Mouse (Mus musculus): ENCODE results near the gene Dis3l2. TPM values are rescaled to one million over a fixed set of nuclear protein-coding genes. Genes with fewer than 3 reads are reported as not detected.

Gene Dis3l2
- polyA plus RNA-seq, 1 experiment from 2014 or later: 19.0 TPM

DNA sequence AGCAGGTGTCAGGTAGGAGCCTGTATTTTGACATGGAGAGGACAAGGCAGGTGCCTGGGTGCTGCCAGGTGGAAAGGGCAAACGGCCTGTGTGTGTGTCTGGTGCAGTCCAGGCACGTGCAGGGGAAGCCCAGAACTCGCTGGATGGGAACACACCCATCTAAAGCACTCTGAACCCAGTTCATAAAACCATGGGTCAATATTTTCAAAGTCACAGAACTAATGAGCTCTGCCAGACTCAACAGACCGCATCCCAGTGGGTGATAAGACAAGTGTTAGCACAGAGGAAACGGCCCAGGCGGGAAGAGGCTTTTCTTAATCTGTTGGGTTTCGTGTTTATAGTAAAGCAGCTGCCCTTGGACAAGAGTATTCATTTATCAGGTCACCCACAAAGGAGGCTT is 328.9 kb downstream of the Dis3l2 start:
- H3K4me2 ChIP-seq (ENCODE audit: low read depth, low read length): no peak overlapping the region
- no peak overlapping the region for H3K4me3 ChIP-seq (ENCODE audit: low read length)
- no peak overlapping the region for H3K27ac ChIP-seq (ENCODE audit: low read length)
- H3K36me3 ChIP-seq (ENCODE audit: control insufficient read depth, insufficient read depth, low read length): no peaks in the 10 kb centered on the region
- H3K9ac ChIP-seq (ENCODE audit: low read depth, low read length): no peak overlapping the region
- H3K27me3 ChIP-seq (replicated peaks; ENCODE audit: control insufficient read depth, insufficient read depth, low read length): no peaks in the 10 kb centered on the region
- 29% methylated on average over 7 of the region's 7 CpGs for WGBS
- H3K4me1 ChIP-seq (ENCODE audit: control insufficient read depth, insufficient read depth, low read length): peaks cover 31% of the 10 kb centered on the region
- peak; percentile 57 for ATAC-seq
- H3K9me3 ChIP-seq (ENCODE audit: control insufficient read depth, low read length): no peaks in the 10 kb centered on the region

DNA sequence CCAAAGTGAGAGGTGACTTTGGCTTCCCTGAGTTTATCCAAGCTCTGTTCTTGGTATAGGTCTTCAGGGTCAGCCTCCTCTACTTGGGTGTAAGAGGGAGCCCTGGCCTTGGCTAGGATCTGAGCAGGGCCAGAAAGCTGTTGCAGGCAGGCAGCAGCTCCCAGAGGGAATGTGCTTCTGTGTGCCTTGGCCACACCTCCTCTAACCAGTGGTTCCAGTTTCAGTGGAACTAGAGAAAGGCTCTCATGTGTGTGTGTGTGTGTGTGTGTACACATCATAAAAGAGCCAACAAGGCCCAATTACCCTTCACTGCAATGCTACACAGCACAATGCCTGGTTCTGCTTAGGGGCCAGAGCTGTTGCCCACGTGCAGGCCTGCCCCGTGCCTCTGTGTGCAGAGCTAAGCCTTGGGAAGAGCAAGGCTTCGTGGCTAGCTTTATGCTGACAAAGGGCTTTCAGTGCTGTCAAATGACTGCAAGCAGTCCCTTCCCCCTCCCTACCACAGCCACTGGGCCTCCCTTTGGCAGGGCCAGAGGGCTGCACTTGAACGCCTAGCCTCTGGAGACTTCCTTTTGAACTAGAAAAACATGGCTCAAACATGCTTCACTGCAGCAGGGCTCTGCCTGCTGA is 332.0 kb downstream of the Dis3l2 start:
- 8% methylated on average over 4 of the region's 4 CpGs for WGBS
- peak; percentile 88 for ATAC-seq
- Histone ChIP-seq H3K4me1 (ENCODE audit: control insufficient read depth, insufficient read depth, low read length) (peaks cover 31% of the 10 kb centered on the region), H3K27ac (ENCODE audit: low read length) (peak overlapping the region; percentile 90), H3K9me3 (ENCODE audit: control insufficient read depth, low read length) (no peaks in the 10 kb centered on the region), H3K36me3 (ENCODE audit: control insufficient read depth, insufficient read depth, low read length) (no peaks in the 10 kb centered on the region), H3K4me3 (ENCODE audit: low read length) (no peak overlapping the region), H3K9ac (ENCODE audit: low read depth, low read length) (peak overlapping the region; percentile 59), H3K4me2 (ENCODE audit: low read depth, low read length) (no peak overlapping the region), H3K27me3 (replicated peaks; ENCODE audit: control insufficient read depth, insufficient read depth, low read length) (no peaks in the 10 kb centered on the region)

DNA sequence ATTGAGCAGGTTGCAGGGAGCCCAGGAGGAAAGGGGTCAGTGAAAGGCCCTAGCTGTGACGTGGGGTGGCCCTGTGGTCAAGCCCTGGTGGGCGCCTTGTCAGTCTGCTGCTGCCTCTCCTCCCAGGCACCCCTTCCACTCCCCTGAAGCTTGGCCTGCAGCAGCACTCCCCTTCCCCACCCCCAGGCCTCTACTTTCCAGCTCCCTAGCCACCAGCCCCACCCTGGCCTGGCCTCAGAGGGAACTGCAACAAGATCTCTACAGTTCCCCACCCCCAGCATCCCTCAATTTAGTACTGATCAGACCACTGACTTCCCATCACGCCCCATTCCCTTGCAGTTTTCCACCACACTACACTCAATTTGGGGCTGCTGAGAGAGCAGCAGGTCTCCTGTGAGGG is 332.7 kb downstream of the Dis3l2 start:
- Histone ChIP-seq H3K36me3 (ENCODE audit: control insufficient read depth, insufficient read depth, low read length) (no peaks in the 10 kb centered on the region), H3K27me3 (replicated peaks; ENCODE audit: control insufficient read depth, insufficient read depth, low read length) (no peaks in the 10 kb centered on the region), H3K9ac (ENCODE audit: low read depth, low read length) (peak overlapping the region; percentile 59), H3K4me3 (ENCODE audit: low read length) (no peak overlapping the region), H3K9me3 (ENCODE audit: control insufficient read depth, low read length) (no peaks in the 10 kb centered on the region), H3K27ac (ENCODE audit: low read length) (peak overlapping the region; percentile 90), H3K4me1 (ENCODE audit: control insufficient read depth, insufficient read depth, low read length) (peaks cover 31% of the 10 kb centered on the region), H3K4me2 (ENCODE audit: low read depth, low read length) (no peak overlapping the region)
- 63% methylated on average over 3 of the region's 3 CpGs for WGBS
- peak; percentile 10; the same call in 1 of the 2 replicates for ATAC-seq

DNA sequence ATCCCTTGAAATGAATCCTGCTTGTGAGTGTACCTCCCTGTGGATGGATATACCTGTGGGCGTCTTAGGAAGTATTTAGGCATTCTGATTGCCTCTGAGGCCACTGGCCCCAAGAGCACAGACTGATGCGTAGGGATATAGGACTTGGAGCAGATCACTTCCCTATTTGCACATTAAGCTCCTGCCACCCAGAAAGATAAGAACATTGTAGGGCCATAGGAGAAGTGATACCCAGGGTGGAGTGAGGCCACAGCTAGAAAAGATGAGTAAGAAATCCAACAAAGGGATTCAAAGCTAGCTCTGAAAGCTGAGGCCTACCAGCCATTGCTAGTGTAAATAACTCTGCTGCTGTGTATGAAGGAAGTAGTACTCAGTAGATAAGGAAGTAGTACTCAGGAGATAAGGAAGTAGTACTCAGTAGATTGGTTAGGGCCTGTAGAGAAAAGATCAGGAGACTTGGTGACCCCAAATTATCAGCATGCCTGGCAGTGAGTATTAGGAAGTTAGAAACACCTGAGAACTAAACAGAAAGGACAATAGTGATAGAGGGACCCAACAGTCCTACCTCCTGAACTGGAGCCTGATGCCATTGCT is 335.0 kb downstream of the Dis3l2 start:
- Histone ChIP-seq H3K4me2 (ENCODE audit: low read depth, low read length) (no peak overlapping the region), H3K4me3 (ENCODE audit: low read length) (no peak overlapping the region), H3K9me3 (ENCODE audit: control insufficient read depth, low read length) (no peaks in the 10 kb centered on the region), H3K27ac (ENCODE audit: low read length) (no peak overlapping the region), H3K27me3 (replicated peaks; ENCODE audit: control insufficient read depth, insufficient read depth, low read length) (no peaks in the 10 kb centered on the region), H3K9ac (ENCODE audit: low read depth, low read length) (no peak overlapping the region), H3K4me1 (ENCODE audit: control insufficient read depth, insufficient read depth, low read length) (peaks cover 23% of the 10 kb centered on the region), H3K36me3 (ENCODE audit: control insufficient read depth, insufficient read depth, low read length) (no peaks in the 10 kb centered on the region)
- no peak for ATAC-seq
- WGBS: 84% methylated on average over 2 of the region's 2 CpGs

DNA sequence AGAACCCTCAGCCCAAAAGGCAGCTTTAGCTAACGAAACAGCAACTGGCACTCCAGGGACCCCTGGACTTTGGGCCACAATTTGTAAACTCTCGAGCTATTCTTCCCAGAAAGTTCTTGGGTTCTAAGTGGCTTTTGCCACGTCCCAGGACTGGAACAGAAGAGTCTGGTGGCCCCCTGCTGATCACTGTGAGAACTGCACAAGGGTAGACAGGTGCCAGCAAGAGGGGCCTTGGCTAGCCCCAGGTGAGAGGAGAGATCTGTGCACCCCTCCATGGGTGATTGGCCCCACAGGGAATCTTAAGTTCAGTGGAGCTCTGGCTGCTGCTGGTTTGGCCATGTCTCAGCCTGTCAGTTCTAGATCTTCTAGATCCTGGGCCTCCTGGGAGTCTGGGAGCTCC is 337.5 kb downstream of the Dis3l2 start:
- no peak for ATAC-seq
- H3K4me3 ChIP-seq (ENCODE audit: low read length): no peak overlapping the region
- 20% methylated on average over 3 of the region's 3 CpGs for WGBS

DNA sequence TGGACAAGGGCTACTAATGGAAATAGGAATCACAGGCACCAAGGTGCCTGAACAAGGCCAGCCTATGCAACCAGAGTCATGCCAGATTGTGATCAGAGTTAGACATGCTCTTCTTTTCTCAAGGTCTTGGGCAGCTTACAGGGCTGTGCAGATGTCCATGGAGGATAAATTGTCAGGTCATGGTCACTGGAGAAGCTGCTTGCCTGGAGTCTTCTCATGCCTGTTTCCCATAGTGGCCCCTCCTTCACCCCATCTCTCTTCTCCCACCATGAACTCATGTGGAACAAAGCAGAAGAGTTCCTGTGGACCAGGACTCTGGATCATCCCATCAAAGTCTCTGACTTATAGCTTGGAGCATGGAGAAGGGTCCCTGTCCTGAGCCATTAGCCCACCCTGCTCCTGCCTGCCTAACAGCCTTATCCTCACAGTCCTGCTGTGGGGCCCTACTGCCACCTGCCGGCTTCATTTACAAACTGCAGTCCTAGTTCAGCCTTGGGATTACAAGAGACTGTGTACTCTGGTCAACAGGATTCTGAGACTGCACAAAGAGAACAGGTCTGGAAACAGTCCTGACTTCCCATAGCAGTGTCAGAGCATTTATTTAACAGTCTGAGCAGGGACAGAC is 338.3 kb downstream of the Dis3l2 start:
- Histone ChIP-seq H3K36me3 (ENCODE audit: control insufficient read depth, insufficient read depth, low read length) (no peaks in the 10 kb centered on the region), H3K27me3 (replicated peaks; ENCODE audit: control insufficient read depth, insufficient read depth, low read length) (no peaks in the 10 kb centered on the region), H3K4me3 (ENCODE audit: low read length) (no peak overlapping the region), H3K9ac (ENCODE audit: low read depth, low read length) (no peak overlapping the region), H3K4me1 (ENCODE audit: control insufficient read depth, insufficient read depth, low read length) (no peaks in the 10 kb centered on the region), H3K27ac (ENCODE audit: low read length) (no peak overlapping the region), H3K9me3 (ENCODE audit: control insufficient read depth, low read length) (no peaks in the 10 kb centered on the region), H3K4me2 (ENCODE audit: low read depth, low read length) (no peak overlapping the region)
- WGBS: 0% methylated on average over 1 of the region's 1 CpGs
- peak; percentile 27; the same call in 1 of the 2 replicates for ATAC-seq

More for the DNA sequence above, 337.5 kb downstream of the Dis3l2 start:
- Histone ChIP-seq H3K27me3 (replicated peaks; ENCODE audit: control insufficient read depth, insufficient read depth, low read length) (no peaks in the 10 kb centered on the region), H3K9me3 (ENCODE audit: control insufficient read depth, low read length) (no peaks in the 10 kb centered on the region), H3K4me1 (ENCODE audit: control insufficient read depth, insufficient read depth, low read length) (peaks cover 5% of the 10 kb centered on the region), H3K4me2 (ENCODE audit: low read depth, low read length) (no peak overlapping the region), H3K36me3 (ENCODE audit: control insufficient read depth, insufficient read depth, low read length) (no peaks in the 10 kb centered on the region), H3K27ac (ENCODE audit: low read length) (no peak overlapping the region), H3K9ac (ENCODE audit: low read depth, low read length) (no peak overlapping the region)

DNA sequence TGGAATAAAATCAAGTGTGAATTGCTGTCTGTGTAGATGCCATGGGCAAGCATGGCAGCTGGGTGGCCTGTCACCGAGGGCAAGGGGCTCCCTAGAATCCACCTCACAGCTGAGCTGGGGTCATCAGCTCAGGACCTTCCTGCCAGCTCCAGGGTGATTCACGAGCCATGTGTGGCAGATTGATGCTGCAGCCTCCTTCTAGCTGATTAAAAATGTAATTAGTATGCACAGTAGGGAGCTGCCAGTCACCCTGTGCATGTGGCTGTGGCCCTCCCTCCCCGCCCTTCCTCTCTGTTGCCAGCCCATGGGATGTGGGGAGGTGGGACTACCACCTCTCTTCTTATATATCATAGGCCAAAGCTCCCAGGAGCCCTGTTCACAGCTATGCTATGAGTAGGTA is 346.5 kb downstream of the Dis3l2 start:
- Histone ChIP-seq H3K9me3 (ENCODE audit: control insufficient read depth, low read length) (no peaks in the 10 kb centered on the region), H3K4me1 (ENCODE audit: control insufficient read depth, insufficient read depth, low read length) (no peaks in the 10 kb centered on the region), H3K27ac (ENCODE audit: low read length) (no peak overlapping the region), H3K4me3 (ENCODE audit: low read length) (no peak overlapping the region), H3K9ac (ENCODE audit: low read depth, low read length) (no peak overlapping the region), H3K27me3 (replicated peaks; ENCODE audit: control insufficient read depth, insufficient read depth, low read length) (no peaks in the 10 kb centered on the region), H3K36me3 (ENCODE audit: control insufficient read depth, insufficient read depth, low read length) (no peaks in the 10 kb centered on the region), H3K4me2 (ENCODE audit: low read depth, low read length) (no peak overlapping the region)
- WGBS: 74% methylated on average over 3 of the region's 3 CpGs
- no peak for ATAC-seq

DNA sequence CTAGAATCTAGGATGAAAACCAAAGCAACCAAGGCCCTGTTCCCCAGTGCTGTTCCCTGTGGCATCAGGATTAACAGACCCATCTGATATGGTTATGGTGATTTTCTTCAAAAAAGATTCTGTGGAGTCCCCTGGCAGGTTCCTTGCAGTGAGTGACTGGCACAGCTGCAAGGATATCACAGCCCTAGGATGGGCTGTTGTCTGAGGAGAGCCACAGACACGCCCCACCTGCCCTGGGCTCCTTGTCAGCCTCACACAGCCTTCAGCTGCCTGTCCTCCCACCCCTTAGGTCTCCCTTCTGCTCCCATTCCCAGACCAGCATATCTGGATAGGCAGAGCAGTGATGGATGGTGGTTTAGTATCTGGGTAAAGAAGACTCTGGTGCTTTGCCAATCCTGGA is 347.1 kb downstream of the Dis3l2 start:
- H3K9ac ChIP-seq (ENCODE audit: low read depth, low read length): no peak overlapping the region
- no peak overlapping the region for H3K27ac ChIP-seq (ENCODE audit: low read length)
- no peak overlapping the region for H3K4me3 ChIP-seq (ENCODE audit: low read length)
- H3K4me2 ChIP-seq (ENCODE audit: low read depth, low read length): no peak overlapping the region
- 71% methylated on average over 1 of the region's 1 CpGs for whole genome bisulfite sequencing
- no peaks in the 10 kb centered on the region for H3K9me3 ChIP-seq (ENCODE audit: control insufficient read depth, low read length)
- no peak for ATAC-seq
- H3K36me3 ChIP-seq (ENCODE audit: control insufficient read depth, insufficient read depth, low read length): no peaks in the 10 kb centered on the region
- no peaks in the 10 kb centered on the region for H3K4me1 ChIP-seq (ENCODE audit: control insufficient read depth, insufficient read depth, low read length)
- H3K27me3 ChIP-seq (replicated peaks; ENCODE audit: control insufficient read depth, insufficient read depth, low read length): no peaks in the 10 kb centered on the region

DNA sequence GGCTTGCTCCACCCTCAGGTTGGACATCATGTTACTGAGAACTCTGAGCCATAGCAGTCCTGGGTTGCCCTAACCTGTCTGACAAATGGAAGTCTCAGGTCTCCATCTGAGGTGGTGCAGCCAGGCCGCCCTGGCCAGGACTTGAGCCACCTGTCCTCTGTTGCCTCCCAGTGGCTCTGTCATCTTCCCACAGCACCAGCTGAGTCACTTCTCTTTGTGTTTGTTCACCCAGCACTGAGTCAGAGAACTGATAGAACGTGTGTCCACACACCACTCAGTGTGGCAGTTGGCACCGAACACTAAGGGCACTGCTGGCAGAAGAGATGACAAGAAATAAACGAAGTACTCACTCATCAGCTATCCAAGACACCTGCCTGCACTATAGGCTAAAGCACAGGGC is 347.8 kb downstream of the Dis3l2 start:
- 75% methylated on average over 4 of the region's 4 CpGs for WGBS
- Histone ChIP-seq H3K36me3 (ENCODE audit: control insufficient read depth, insufficient read depth, low read length) (no peaks in the 10 kb centered on the region), H3K27ac (ENCODE audit: low read length) (no peak overlapping the region), H3K4me2 (ENCODE audit: low read depth, low read length) (no peak overlapping the region), H3K27me3 (replicated peaks; ENCODE audit: control insufficient read depth, insufficient read depth, low read length) (no peaks in the 10 kb centered on the region), H3K9ac (ENCODE audit: low read depth, low read length) (no peak overlapping the region), H3K9me3 (ENCODE audit: control insufficient read depth, low read length) (no peaks in the 10 kb centered on the region), H3K4me1 (ENCODE audit: control insufficient read depth, insufficient read depth, low read length) (no peaks in the 10 kb centered on the region), H3K4me3 (ENCODE audit: low read length) (no peak overlapping the region)
- no peak for ATAC-seq

All from intestine, embryonic 16.5 days (tissue).